Mouse (Mus musculus): Measurements from ENCODE around the gene Hivep3. TPM values are rescaled to one million over a fixed set of nuclear protein-coding genes. Genes with fewer than 3 reads are reported as not detected.

Gene Hivep3
- polyA plus RNA-seq, 1 experiment from 2014 or later = 2.0 TPM

DNA sequence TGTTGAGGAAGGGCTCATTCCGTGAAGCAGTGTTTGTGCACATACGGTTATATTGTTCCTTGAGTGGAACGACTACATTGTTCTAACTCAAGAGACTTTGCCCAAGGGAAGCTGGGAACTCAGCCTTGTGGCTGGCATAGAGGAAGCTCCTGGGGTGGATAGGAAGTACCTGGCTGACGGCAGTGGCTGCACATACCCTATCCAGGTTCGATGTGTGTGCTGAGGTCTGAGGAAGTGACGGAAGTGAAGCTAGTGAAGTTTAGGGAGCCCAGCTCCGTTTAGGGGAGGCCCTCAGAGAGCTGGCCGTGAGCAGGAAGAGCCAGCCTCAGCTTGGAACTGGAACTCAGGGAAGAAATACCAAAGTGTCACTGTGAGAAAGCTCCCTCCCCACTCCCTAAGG lies 374.2 kb downstream of the Hivep3 start:
- Histone ChIP-seq H3K36me3 (ENCODE audit: control insufficient read depth, insufficient read depth, low read length) (no peaks in the 10 kb centered on the region), H3K9ac (ENCODE audit: low read length) (no peak overlapping the region), H3K4me3 (ENCODE audit: low read depth, low read length) (no peak overlapping the region), H3K27ac (ENCODE audit: low read depth, low read length) (no peak overlapping the region), H3K27me3 (ENCODE audit: control insufficient read depth, insufficient read depth, low read length) (no peaks in the 10 kb centered on the region), H3K4me1 (ENCODE audit: control insufficient read depth, insufficient read depth, low read length) (no peaks in the 10 kb centered on the region), H3K9me3 (ENCODE audit: control insufficient read depth, low read length) (no peaks in the 10 kb centered on the region), H3K4me2 (no peak overlapping the region)
- 81% methylated on average over 8 of the region's 8 CpGs for WGBS
- no peak for DNase-seq (ENCODE audit: low spot score, missing footprints)
- ATAC-seq (ENCODE audit: low FRiP score) = no peak

GRCm38 (mm10) chr4:120115516-120115915 lies 381.9 kb downstream of the Hivep3 start:
- no peak overlapping the region for H3K9ac ChIP-seq (ENCODE audit: low read length)
- no peak for ATAC-seq (ENCODE audit: low FRiP score)

DNA sequence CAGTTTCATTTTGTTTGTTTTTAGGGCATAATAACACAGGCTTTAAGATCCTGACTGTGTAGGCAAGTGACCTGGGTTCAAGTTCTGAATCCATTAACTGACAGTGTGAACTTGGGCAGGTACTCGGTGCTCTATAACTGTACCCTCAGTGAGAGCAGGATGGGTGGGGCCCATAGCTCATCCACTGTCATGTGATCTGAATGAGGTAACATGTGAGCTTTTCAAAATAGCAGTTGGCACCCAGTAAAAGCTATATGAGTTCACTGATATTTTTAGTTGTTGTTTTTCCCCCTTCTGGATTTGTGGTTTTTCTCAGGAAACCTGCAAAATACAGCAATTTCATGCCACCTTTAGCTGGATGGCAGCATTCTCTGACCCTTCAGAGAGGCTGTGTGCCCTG lies 382.7 kb downstream of the Hivep3 start:
- no peaks in the 10 kb centered on the region for H3K36me3 ChIP-seq (ENCODE audit: control insufficient read depth, insufficient read depth, low read length)
- DNase-seq (ENCODE audit: low spot score, missing footprints) (no peak), ATAC-seq (ENCODE audit: low FRiP score) (no peak)
- H3K4me2 ChIP-seq = no peak overlapping the region
- H3K27me3 ChIP-seq (ENCODE audit: control insufficient read depth, insufficient read depth, low read length) = no peaks in the 10 kb centered on the region
- no peak overlapping the region for H3K4me3 ChIP-seq (ENCODE audit: low read depth, low read length)
- H3K9me3 ChIP-seq (ENCODE audit: control insufficient read depth, low read length) = no peaks in the 10 kb centered on the region
- 79% methylated on average over 1 of the region's 1 CpGs for WGBS
- H3K9ac ChIP-seq (ENCODE audit: low read length) = no peak overlapping the region
- no peaks in the 10 kb centered on the region for H3K4me1 ChIP-seq (ENCODE audit: control insufficient read depth, insufficient read depth, low read length)
- H3K27ac ChIP-seq (ENCODE audit: low read depth, low read length) = no peak overlapping the region

More at GRCm38 (mm10) chr4:120115516-120115915, 381.9 kb downstream of the Hivep3 start:
- no peak overlapping the region for H3K27ac ChIP-seq (ENCODE audit: low read depth, low read length)
- H3K4me1 ChIP-seq (ENCODE audit: control insufficient read depth, insufficient read depth, low read length) = no peaks in the 10 kb centered on the region
- 87% methylated on average over 3 of the region's 3 CpGs for WGBS
- H3K9me3 ChIP-seq (ENCODE audit: control insufficient read depth, low read length) = no peaks in the 10 kb centered on the region
- no peak overlapping the region for H3K4me2 ChIP-seq
- no peaks in the 10 kb centered on the region for H3K27me3 ChIP-seq (ENCODE audit: control insufficient read depth, insufficient read depth, low read length)
- DNase-seq (ENCODE audit: low spot score, missing footprints) = no peak
- H3K36me3 ChIP-seq (ENCODE audit: control insufficient read depth, insufficient read depth, low read length) = no peaks in the 10 kb centered on the region
- H3K4me3 ChIP-seq (ENCODE audit: low read depth, low read length) = no peak overlapping the region

DNA sequence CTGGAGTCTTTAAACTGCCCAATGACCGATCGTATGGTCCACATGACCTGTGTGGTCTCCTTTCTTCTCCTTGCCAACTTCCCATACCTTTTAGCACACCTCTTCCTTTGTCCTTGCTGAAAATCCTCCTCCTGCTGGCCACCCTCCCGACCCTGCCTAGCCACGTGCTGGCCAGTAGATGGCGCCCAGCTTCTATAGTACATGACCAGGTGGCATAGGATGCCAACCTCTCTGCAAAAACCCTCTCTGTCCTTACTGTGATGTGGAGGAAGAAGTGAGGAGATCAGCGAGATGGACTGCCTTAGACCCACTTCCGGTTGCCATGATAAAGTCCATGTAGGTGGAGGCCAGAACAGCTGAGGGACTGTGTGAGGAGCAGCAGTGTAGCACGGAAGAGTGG lies 386.7 kb downstream of the Hivep3 start:
- 37% methylated on average over 8 of the region's 8 CpGs for WGBS
- Histone ChIP-seq H3K9me3 (ENCODE audit: control insufficient read depth, low read length) (no peaks in the 10 kb centered on the region), H3K36me3 (ENCODE audit: control insufficient read depth, insufficient read depth, low read length) (no peaks in the 10 kb centered on the region), H3K27me3 (ENCODE audit: control insufficient read depth, insufficient read depth, low read length) (no peaks in the 10 kb centered on the region), H3K27ac (ENCODE audit: low read depth, low read length) (no peak overlapping the region), H3K4me2 (no peak overlapping the region), H3K4me1 (ENCODE audit: control insufficient read depth, insufficient read depth, low read length) (no peaks in the 10 kb centered on the region), H3K9ac (ENCODE audit: low read length) (no peak overlapping the region), H3K4me3 (ENCODE audit: low read depth, low read length) (no peak overlapping the region)
- DNase-seq (ENCODE audit: low spot score, missing footprints) = peak; percentile 85
- no peak for ATAC-seq (ENCODE audit: low FRiP score)

- Histone ChIP-seq H3K4me2 (no peak overlapping the region), H3K4me3 (ENCODE audit: low read depth, low read length) (no peak overlapping the region), H3K27me3 (ENCODE audit: control insufficient read depth, insufficient read depth, low read length) (no peaks in the 10 kb centered on the region; the same call in 1 of the 2 replicates), H3K4me1 (ENCODE audit: control insufficient read depth, insufficient read depth, low read length) (no peaks in the 10 kb centered on the region), H3K9me3 (ENCODE audit: control insufficient read depth, low read length) (no peaks in the 10 kb centered on the region), H3K36me3 (ENCODE audit: control insufficient read depth, insufficient read depth, low read length) (no peaks in the 10 kb centered on the region), H3K9ac (ENCODE audit: low read length) (no peak overlapping the region), H3K27ac (ENCODE audit: low read depth, low read length) (no peak overlapping the region)
- no peak for ATAC-seq (ENCODE audit: low FRiP score)
- 87% methylated on average over 6 of the region's 6 CpGs for WGBS
- no peak for DNase-seq (ENCODE audit: low spot score, missing footprints)
Measured at GRCm38 (mm10) chr4:120124656-120125055, 391.1 kb downstream of the Hivep3 start.

DNA sequence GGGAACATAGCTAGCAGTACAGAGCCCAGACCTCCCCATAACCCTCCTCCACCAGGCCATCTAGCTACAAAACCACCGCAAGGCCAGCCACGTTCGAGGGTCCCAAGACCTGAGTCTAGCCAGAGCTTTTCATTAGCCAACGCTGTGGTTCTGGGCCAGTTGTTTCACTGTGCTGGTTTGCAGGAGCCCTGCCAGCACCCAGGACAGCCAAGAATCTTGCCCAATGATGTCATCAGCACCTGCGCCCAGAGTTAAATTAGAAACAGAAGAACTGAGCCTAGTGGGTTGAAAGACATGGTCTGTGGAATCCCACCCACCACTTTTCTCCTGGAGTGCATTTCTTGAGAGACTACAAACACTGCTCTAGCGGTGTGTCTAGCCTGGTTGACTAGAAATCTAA lies 392.5 kb downstream of the Hivep3 start:
- DNase-seq (ENCODE audit: low spot score, missing footprints) (no peak), ATAC-seq (ENCODE audit: low FRiP score) (no peak)
- H3K27me3 ChIP-seq (ENCODE audit: control insufficient read depth, insufficient read depth, low read length) = no peaks in the 10 kb centered on the region; the same call in 1 of the 2 replicates
- no peaks in the 10 kb centered on the region for H3K9me3 ChIP-seq (ENCODE audit: control insufficient read depth, low read length)
- no peak overlapping the region for H3K4me2 ChIP-seq
- H3K4me1 ChIP-seq (ENCODE audit: control insufficient read depth, insufficient read depth, low read length) = no peaks in the 10 kb centered on the region
- H3K4me3 ChIP-seq (ENCODE audit: low read depth, low read length) = no peak overlapping the region
- H3K36me3 ChIP-seq (ENCODE audit: control insufficient read depth, insufficient read depth, low read length) = no peaks in the 10 kb centered on the region
- WGBS = 96% methylated on average over 6 of the region's 6 CpGs
- no peak overlapping the region for H3K27ac ChIP-seq (ENCODE audit: low read depth, low read length)
- H3K9ac ChIP-seq (ENCODE audit: low read length) = no peak overlapping the region

GRCm38 (mm10) chr4:120127333-120127732 lies 393.7 kb downstream of the Hivep3 start:
- Histone ChIP-seq H3K9ac (ENCODE audit: low read length) (no peak overlapping the region), H3K27ac (ENCODE audit: low read depth, low read length) (no peak overlapping the region), H3K9me3 (ENCODE audit: control insufficient read depth, low read length) (no peaks in the 10 kb centered on the region), H3K4me1 (ENCODE audit: control insufficient read depth, insufficient read depth, low read length) (no peaks in the 10 kb centered on the region), H3K4me2 (no peak overlapping the region), H3K27me3 (ENCODE audit: control insufficient read depth, insufficient read depth, low read length) (no peaks in the 10 kb centered on the region; the same call in 1 of the 2 replicates), H3K36me3 (ENCODE audit: control insufficient read depth, insufficient read depth, low read length) (no peaks in the 10 kb centered on the region), H3K4me3 (ENCODE audit: low read depth, low read length) (no peak overlapping the region)
- DNase-seq (ENCODE audit: low spot score, missing footprints) = no peak
- no peak for ATAC-seq (ENCODE audit: low FRiP score)
- 81% methylated on average over 3 of the region's 3 CpGs for WGBS

DNA sequence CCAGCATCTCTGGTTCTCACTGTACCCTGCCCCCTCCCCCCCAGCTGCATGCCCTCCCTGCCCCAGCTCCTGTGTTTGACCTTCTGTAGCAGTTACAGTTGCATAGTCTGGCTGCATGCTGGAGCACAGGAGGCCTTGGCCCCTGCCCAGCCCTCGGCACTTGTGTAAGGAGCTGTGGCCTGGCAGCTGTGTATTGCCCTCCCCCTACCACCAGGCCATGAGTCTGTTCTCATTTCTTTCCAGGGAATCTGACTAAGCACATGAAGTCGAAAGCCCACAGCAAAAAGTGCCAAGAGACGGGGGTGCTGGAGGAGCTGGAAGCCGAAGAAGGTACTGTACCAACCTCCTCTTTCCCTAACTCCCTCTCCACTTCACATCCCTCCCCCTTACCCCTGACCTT lies 394.4 kb downstream of the Hivep3 start:
- no peak for DNase-seq (ENCODE audit: low spot score, missing footprints)
- 81% methylated on average over 4 of the region's 4 CpGs for WGBS
- Histone ChIP-seq H3K4me3 (ENCODE audit: low read depth, low read length) (no peak overlapping the region), H3K27me3 (ENCODE audit: control insufficient read depth, insufficient read depth, low read length) (no peaks in the 10 kb centered on the region; the same call in 1 of the 2 replicates), H3K9me3 (ENCODE audit: control insufficient read depth, low read length) (no peaks in the 10 kb centered on the region), H3K9ac (ENCODE audit: low read length) (no peak overlapping the region), H3K36me3 (ENCODE audit: control insufficient read depth, insufficient read depth, low read length) (no peaks in the 10 kb centered on the region), H3K4me1 (ENCODE audit: control insufficient read depth, insufficient read depth, low read length) (no peaks in the 10 kb centered on the region), H3K4me2 (no peak overlapping the region), H3K27ac (ENCODE audit: low read depth, low read length) (no peak overlapping the region)
- no peak for ATAC-seq (ENCODE audit: low FRiP score)

- no peaks in the 10 kb centered on the region; the same call in 1 of the 2 replicates for H3K27me3 ChIP-seq (ENCODE audit: control insufficient read depth, insufficient read depth, low read length)
- no peak overlapping the region for H3K27ac ChIP-seq (ENCODE audit: low read depth, low read length)
- no peaks in the 10 kb centered on the region for H3K36me3 ChIP-seq (ENCODE audit: control insufficient read depth, insufficient read depth, low read length)
- no peak overlapping the region for H3K9ac ChIP-seq (ENCODE audit: low read length)
- H3K4me1 ChIP-seq (ENCODE audit: control insufficient read depth, insufficient read depth, low read length) = no peaks in the 10 kb centered on the region
- ATAC-seq (ENCODE audit: low FRiP score) (peak; percentile 65), DNase-seq (ENCODE audit: low spot score, missing footprints) (peak; percentile 88)
- H3K4me3 ChIP-seq (ENCODE audit: low read depth, low read length) = no peak overlapping the region
- WGBS = 54% methylated on average over 4 of the region's 4 CpGs
- no peaks in the 10 kb centered on the region for H3K9me3 ChIP-seq (ENCODE audit: control insufficient read depth, low read length)
- no peak overlapping the region for H3K4me2 ChIP-seq
Measured at GRCm38 (mm10) chr4:120129233-120129885, 395.8 kb downstream of the Hivep3 start.
